Mouse (Mus musculus) erythroblast, embryonic 14.5 days (primary cell): ENCODE measurements around the gene Nell1. TPM values are rescaled to one million over a fixed set of nuclear protein-coding genes. Genes with fewer than 3 reads are reported as not detected.

Experiments used
- H3K27me3 ChIP-seq: 2 replicates; pipeline ENCODE4 v1.6.1; 2012; ENCODE audit warnings: inconsistent platforms; ENCODE audit not compliant: control insufficient read depth
- H3K36me3 ChIP-seq: 2 replicates; pipeline ENCODE4 v1.6.1; 2012; ENCODE audit warnings: mild to moderate bottlenecking, inconsistent platforms; ENCODE audit not compliant: control insufficient read depth
- H3K4me1 ChIP-seq: 2 replicates; pipeline ENCODE4 v1.6.1; 2012; ENCODE audit warnings: inconsistent platforms; ENCODE audit not compliant: control insufficient read depth
- H3K4me3 ChIP-seq: replicated peaks from 2 replicates; pipeline ENCODE3; 2012; ENCODE audit warnings: moderate library complexity, mild to moderate bottlenecking, inconsistent platforms
- H3K9me3 ChIP-seq: 2 replicates; pipeline ENCODE4 v1.6.1; 2012; ENCODE audit warnings: low read length, inconsistent platforms, mixed read lengths; ENCODE audit not compliant: control insufficient read depth
- GATA1 ChIP-seq: IDR thresholded peaks from 2 replicates; pipeline ENCODE4 v1.6.1; 2012; ENCODE audit warnings: low read length, inconsistent platforms, mixed read lengths
- TAL1 ChIP-seq: IDR thresholded peaks from 3 replicates; pipeline ENCODE4 v1.6.1; 2012; ENCODE audit warnings: low read length, inconsistent platforms, mixed read lengths
- polyA plus RNA-seq: library from polyadenylated mRNA; stranded (reverse); fragments of >175 nt; gene quantifications from 2 replicates; pipeline ENCODE4 v1.2.3, GENCODE M21; 2012

The Nell1 gene
- polyA plus RNA-seq, 1 experiment = not detected

DNA sequence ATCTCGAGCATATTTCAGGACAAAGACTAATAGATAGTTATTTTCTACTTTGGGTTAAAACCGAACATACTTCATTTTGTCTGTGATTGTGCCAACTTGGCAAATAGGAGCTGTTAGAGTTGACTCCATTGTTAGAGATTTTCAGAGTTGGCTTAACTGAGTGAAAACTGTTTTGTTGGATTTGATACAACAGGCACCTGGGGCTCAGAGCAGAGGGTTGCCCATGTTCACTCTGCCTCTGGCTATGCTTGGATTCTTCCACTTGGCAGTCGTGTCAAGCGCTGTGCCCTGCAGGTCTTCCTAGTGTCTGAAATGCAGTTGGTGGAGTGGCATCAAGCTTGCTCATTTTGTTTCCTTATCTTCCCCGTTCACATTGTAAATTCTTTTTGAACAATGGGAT is 363.6 kb downstream of the Nell1 start:
- Histone ChIP-seq H3K4me3 (no peak overlapping the region), H3K36me3 (no peaks in the 10 kb centered on the region), H3K9me3 (peaks cover 19% of the 10 kb centered on the region), H3K4me1 (no peaks in the 10 kb centered on the region), H3K27me3 (no peaks in the 10 kb centered on the region)
- TF ChIP-seq TAL1 (no peak), GATA1 (no peak)

GRCm38 (mm10) chr7:50338757-50339156 is 364.1 kb downstream of the Nell1 start:
- no peaks in the 10 kb centered on the region for H3K27me3 ChIP-seq

DNA sequence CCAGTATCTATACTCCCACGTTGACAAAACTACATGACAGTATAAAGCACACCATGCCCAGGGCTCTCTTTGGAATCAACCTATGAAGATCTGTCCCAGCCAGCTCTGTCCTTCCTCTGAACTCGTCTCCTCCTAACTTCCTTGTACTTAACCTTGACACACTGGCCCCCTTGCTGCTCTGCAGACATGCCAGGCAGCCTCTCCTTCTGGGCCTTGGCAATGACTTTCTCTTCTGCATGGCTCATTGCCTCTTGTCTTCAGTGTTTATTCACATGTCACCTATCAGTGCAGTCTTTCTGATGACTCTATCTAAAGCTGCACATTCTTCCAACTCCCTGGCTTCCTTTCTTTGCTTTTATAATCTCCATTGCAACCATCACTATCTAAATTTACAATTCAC is 376.9 kb downstream of the Nell1 start:
- no peaks in the 10 kb centered on the region for H3K4me1 ChIP-seq
- no peaks in the 10 kb centered on the region for H3K27me3 ChIP-seq
- TF ChIP-seq TAL1 (no peak), GATA1 (no peak)
- no peaks in the 10 kb centered on the region for H3K36me3 ChIP-seq
- no peak overlapping the region for H3K4me3 ChIP-seq
- peaks cover 5% of the 10 kb centered on the region; the same call in 1 of the 2 replicates for H3K9me3 ChIP-seq

More at GRCm38 (mm10) chr7:50338757-50339156, 364.1 kb downstream of the Nell1 start:
- no peak overlapping the region for H3K4me3 ChIP-seq
- TF ChIP-seq TAL1 (no peak), GATA1 (no peak)
- no peaks in the 10 kb centered on the region for H3K36me3 ChIP-seq
- no peaks in the 10 kb centered on the region for H3K4me1 ChIP-seq
- peaks cover 19% of the 10 kb centered on the region for H3K9me3 ChIP-seq

- no peaks in the 10 kb centered on the region for H3K36me3 ChIP-seq
- no peaks in the 10 kb centered on the region for H3K27me3 ChIP-seq
Measured at GRCm38 (mm10) chr7:50357213-50357612, 382.5 kb downstream of the Nell1 start.

DNA sequence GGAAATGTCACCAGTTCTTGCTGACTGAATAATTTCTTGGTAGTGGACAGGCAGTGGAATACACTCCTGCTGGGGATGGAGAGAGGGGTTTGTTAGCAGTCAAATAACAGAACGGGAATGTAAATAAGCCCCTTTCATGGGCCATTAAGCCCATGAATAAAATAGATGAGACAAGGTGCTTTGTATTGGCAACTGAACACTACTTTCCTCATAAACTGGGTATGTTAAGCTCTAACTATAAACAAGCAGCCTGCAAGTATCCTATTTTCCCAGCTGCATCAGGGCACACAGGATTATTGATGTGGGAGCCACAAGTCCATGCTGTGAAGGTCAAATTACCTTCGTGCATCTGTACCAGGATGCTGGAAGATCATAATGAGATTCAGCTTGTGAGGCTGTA is 387.4 kb downstream of the Nell1 start:
- H3K9me3 ChIP-seq = no peaks in the 10 kb centered on the region
- H3K4me3 ChIP-seq = no peak overlapping the region
- TF ChIP-seq GATA1 (no peak), TAL1 (no peak)
- no peaks in the 10 kb centered on the region for H3K27me3 ChIP-seq
- H3K4me1 ChIP-seq = no peaks in the 10 kb centered on the region
- no peaks in the 10 kb centered on the region for H3K36me3 ChIP-seq

More at GRCm38 (mm10) chr7:50357213-50357612, 382.5 kb downstream of the Nell1 start:
- no peaks in the 10 kb centered on the region for H3K9me3 ChIP-seq
- TF ChIP-seq TAL1 (no peak), GATA1 (no peak)
- no peaks in the 10 kb centered on the region for H3K4me1 ChIP-seq
- H3K4me3 ChIP-seq = no peak overlapping the region

GRCm38 (mm10) chr7:50374876-50375275 is 400.2 kb downstream of the Nell1 start:
- no peaks in the 10 kb centered on the region for H3K4me1 ChIP-seq
- H3K27me3 ChIP-seq = no peaks in the 10 kb centered on the region
- H3K36me3 ChIP-seq = no peaks in the 10 kb centered on the region
- no peak for TF ChIP-seq GATA1
- no peak for TF ChIP-seq TAL1
- peaks cover 14% of the 10 kb centered on the region for H3K9me3 ChIP-seq
- H3K4me3 ChIP-seq = no peak overlapping the region

GRCm38 (mm10) chr7:50410421-50410820 is 435.8 kb downstream of the Nell1 start:
- H3K36me3 ChIP-seq = no peaks in the 10 kb centered on the region
- no peaks in the 10 kb centered on the region for H3K27me3 ChIP-seq
- H3K4me1 ChIP-seq = no peaks in the 10 kb centered on the region
- no peak overlapping the region for H3K4me3 ChIP-seq
- no peak for TF ChIP-seq GATA1
- TF ChIP-seq TAL1 = no peak
- peaks cover 6% of the 10 kb centered on the region for H3K9me3 ChIP-seq

- H3K4me3 ChIP-seq = no peak overlapping the region
- no peak for TF ChIP-seq TAL1
- no peak for TF ChIP-seq GATA1
- no peaks in the 10 kb centered on the region for H3K36me3 ChIP-seq
- H3K9me3 ChIP-seq = no peaks in the 10 kb centered on the region
- H3K4me1 ChIP-seq = no peaks in the 10 kb centered on the region
- H3K27me3 ChIP-seq = no peaks in the 10 kb centered on the region
Measured at GRCm38 (mm10) chr7:50419976-50420375, 445.3 kb downstream of the Nell1 start.

DNA sequence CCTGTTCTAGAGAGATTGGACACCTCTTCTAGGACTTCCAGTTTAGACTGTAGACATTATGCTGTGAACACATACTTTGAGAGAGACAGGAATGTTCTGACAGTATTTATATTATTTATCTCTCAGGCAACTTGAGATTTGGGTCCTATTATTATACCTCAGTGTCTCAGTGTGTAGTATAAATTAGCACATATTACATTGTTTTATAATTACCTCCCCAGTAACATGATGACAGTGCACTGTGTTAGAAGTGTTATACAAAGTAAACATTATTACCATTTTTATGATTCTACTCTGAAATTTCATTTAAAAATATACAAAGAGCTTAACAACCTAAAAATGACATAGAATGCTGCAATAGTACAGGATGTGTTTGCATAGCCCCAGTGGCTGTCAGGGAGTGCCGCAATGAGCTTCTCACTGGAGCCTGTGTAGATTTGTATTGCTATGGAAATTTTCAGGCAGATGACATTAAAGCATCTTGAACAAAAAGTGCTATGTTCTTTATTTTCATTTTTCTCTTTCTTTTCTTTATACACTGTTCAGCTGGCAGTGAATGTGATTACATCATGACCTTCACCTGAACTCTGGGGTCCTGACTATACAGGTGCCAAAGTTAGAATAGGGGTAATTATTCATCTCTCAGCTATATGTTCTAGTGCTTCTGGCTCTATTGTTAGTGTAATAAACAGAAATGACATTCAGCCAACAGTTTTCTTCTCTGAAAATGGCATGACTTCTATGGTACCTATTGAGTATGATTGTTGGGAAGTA is 447.9 kb downstream of the Nell1 start:
- Histone ChIP-seq H3K9me3 (no peaks in the 10 kb centered on the region), H3K4me1 (no peaks in the 10 kb centered on the region), H3K27me3 (no peaks in the 10 kb centered on the region), H3K4me3 (no peak overlapping the region), H3K36me3 (no peaks in the 10 kb centered on the region)
- TF ChIP-seq TAL1 = no peak
- TF ChIP-seq GATA1 = no peak
